Mouse (Mus musculus): ENCODE data around the gene Htr2b.

DNA sequence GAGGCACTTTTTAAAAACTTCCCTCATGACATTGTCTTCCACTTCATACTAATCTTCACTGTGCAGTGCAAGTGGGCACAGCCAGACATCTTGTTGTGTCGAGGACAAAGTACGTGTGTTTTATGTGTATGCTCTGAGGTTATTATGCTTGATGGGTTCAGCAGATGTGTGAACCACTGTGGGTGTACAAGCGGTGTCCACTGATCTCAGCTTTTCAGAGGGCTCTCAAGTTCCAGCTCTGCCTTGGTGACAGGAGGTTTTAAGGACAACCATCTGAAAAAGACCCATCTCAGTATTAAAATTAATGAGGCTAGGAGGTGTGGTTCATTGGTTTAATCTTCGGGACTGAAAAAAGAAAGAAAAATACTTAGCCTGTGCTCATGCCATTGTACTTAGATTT is 7.8 kb upstream of the Htr2b start:
- TF ChIP-seq CTCF (IDR thresholded peaks at IDR 0.05; ENCODE audit: low read depth) (no peak), EP300 (IDR thresholded peaks at IDR 0.05; ENCODE audit: low read depth) (no peak)

Measured in heart, postnatal 0 days (tissue).